Mouse (Mus musculus) myocyte (in vitro differentiated cells): ENCODE measurements around the gene Egfl7. TPM values are rescaled to one million over a fixed set of nuclear protein-coding genes. Genes with fewer than 3 reads are reported as not detected.

Experiments used
- H3K27me3 ChIP-seq: one replicate; pipeline ENCODE4 v1.6.1; 2011; ENCODE audit not compliant: control insufficient read depth, insufficient read depth, insufficient read length
- H3K36me3 ChIP-seq: one replicate; pipeline ENCODE4 v1.6.1; 2011; ENCODE audit not compliant: control insufficient read depth, insufficient read depth
- H3K4me2 ChIP-seq: one replicate; pipeline ENCODE4 v1.6.1; 2011; ENCODE audit warnings: low read depth, control low read depth
- H3K4me3 ChIP-seq: one replicate; pipeline ENCODE4 v1.5.1; 2011; ENCODE audit warnings: mild to moderate bottlenecking, control low read depth, moderate library complexity
- H3K79me2 ChIP-seq: one replicate; pipeline ENCODE4 v1.6.1; 2011; ENCODE audit not compliant: control insufficient read depth, insufficient read depth
- H3ac ChIP-seq: one replicate; pipeline ENCODE4 v1.6.1; 2011; ENCODE audit not compliant: control insufficient read depth, insufficient read length
- CEBPB ChIP-seq: IDR thresholded peaks from 2 replicates; pipeline ENCODE4 v1.6.1; 2011; ENCODE audit warnings: mild to moderate bottlenecking, moderate library complexity; ENCODE audit not compliant: poor library complexity, insufficient read depth, severe bottlenecking
- E2F4 ChIP-seq: IDR thresholded peaks from one replicate; pipeline ENCODE4 v1.6.1; 2011; ENCODE audit warnings: mild to moderate bottlenecking, control low read depth, moderate library complexity; ENCODE audit not compliant: insufficient read depth
- MAX ChIP-seq: IDR thresholded peaks from one replicate; pipeline ENCODE4 v1.6.1; 2011; ENCODE audit warnings: low read depth, mild to moderate bottlenecking, control low read depth
- MYOD1 ChIP-seq, 3 experiments: IDR thresholded peaks; one replicate each; pipeline ENCODE4 v1.6.1; 2011; ENCODE audit warnings: control low read depth in 2 of 3, low read depth in 2 of 3, mild to moderate bottlenecking in 2 of 3, moderate library complexity in 1 of 3; ENCODE audit not compliant: insufficient read length in 2 of 3, control insufficient read depth in 1 of 3
- MYOG ChIP-seq, 3 experiments: IDR thresholded peaks; one replicate each; pipeline ENCODE4 v1.6.1; 2011; ENCODE audit warnings: control low read depth in 2 of 3, low read depth in 2 of 3, mild to moderate bottlenecking in 2 of 3; ENCODE audit not compliant: insufficient read length in 2 of 3, control insufficient read depth in 1 of 3, insufficient read depth in 1 of 3
- POLR2A ChIP-seq: IDR thresholded peaks from one replicate; pipeline ENCODE4 v1.6.1; 2011; ENCODE audit warnings: low read depth, mild to moderate bottlenecking, control low read depth, moderate library complexity; ENCODE audit not compliant: insufficient read length
- POLR2AphosphoS2 ChIP-seq: IDR thresholded peaks from one replicate; pipeline ENCODE4 v1.6.1; 2011; ENCODE audit warnings: low read depth, control low read depth; ENCODE audit not compliant: insufficient read length
- REST ChIP-seq: IDR thresholded peaks from one replicate; pipeline ENCODE4 v1.6.1; 2011; ENCODE audit warnings: mild to moderate bottlenecking, control low read depth, moderate library complexity; ENCODE audit not compliant: insufficient read depth, insufficient read length
- SRF ChIP-seq: IDR thresholded peaks from one replicate; pipeline ENCODE4 v1.6.1; 2011; ENCODE audit warnings: low read depth; ENCODE audit not compliant: control insufficient read depth, insufficient read length
- TCF12 ChIP-seq: IDR thresholded peaks from one replicate; pipeline ENCODE4 v1.6.1; 2011; ENCODE audit warnings: mild to moderate bottlenecking, control low read depth; ENCODE audit not compliant: poor library complexity, insufficient read depth, severe bottlenecking
- TCF3 ChIP-seq: IDR thresholded peaks from one replicate; pipeline ENCODE4 v1.6.1; 2011; ENCODE audit warnings: low read depth, control low read depth; ENCODE audit not compliant: insufficient read length
- USF1 ChIP-seq: IDR thresholded peaks from one replicate; pipeline ENCODE4 v1.6.1; 2011; ENCODE audit warnings: low read depth, mild to moderate bottlenecking, control low read depth, moderate library complexity
- polyA plus RNA-seq: library from polyadenylated mRNA; unstranded; fragments of >200 nt; fragmentation: generic; extraction: Trizol; gene quantifications from one replicate; pipeline ENCODE4 v1.2.1, GENCODE M21; 2012; ENCODE audit warnings: missing spikeins

The Egfl7 gene
- polyA plus RNA-seq, 1 experiment, result 2.7 TPM

GRCm38 (mm10) chr2:26583640-26584039 is 3.8 kb downstream of the Egfl7 start:
- H3ac ChIP-seq, result no peak overlapping the region
- no peak overlapping the region for H3K4me3 ChIP-seq
- TF ChIP-seq POLR2AphosphoS2 (no peak), TCF3 (no peak), SRF (no peak), CEBPB (no peak), MYOD1 (IDR thresholded peaks at IDR 0.05; ENCODE audit: control insufficient read depth in 1 of 3, insufficient read length in 2 of 3, low read depth in 2 of 3) (no peak), E2F4 (no peak), TCF12 (no peak), USF1 (no peak)
- H3K27me3 ChIP-seq, result peaks cover 25% of the 10 kb centered on the region
- H3K79me2 ChIP-seq, result no peaks in the 10 kb centered on the region
- H3K36me3 ChIP-seq, result no peaks in the 10 kb centered on the region
- H3K4me2 ChIP-seq, result no peak overlapping the region

- H3K4me3 ChIP-seq, result no peak overlapping the region
- no peak overlapping the region for H3K4me2 ChIP-seq
These were observed 5.9 kb downstream of the Egfl7 start for GRCm38 (mm10) chr2:26585713-26586112.

DNA sequence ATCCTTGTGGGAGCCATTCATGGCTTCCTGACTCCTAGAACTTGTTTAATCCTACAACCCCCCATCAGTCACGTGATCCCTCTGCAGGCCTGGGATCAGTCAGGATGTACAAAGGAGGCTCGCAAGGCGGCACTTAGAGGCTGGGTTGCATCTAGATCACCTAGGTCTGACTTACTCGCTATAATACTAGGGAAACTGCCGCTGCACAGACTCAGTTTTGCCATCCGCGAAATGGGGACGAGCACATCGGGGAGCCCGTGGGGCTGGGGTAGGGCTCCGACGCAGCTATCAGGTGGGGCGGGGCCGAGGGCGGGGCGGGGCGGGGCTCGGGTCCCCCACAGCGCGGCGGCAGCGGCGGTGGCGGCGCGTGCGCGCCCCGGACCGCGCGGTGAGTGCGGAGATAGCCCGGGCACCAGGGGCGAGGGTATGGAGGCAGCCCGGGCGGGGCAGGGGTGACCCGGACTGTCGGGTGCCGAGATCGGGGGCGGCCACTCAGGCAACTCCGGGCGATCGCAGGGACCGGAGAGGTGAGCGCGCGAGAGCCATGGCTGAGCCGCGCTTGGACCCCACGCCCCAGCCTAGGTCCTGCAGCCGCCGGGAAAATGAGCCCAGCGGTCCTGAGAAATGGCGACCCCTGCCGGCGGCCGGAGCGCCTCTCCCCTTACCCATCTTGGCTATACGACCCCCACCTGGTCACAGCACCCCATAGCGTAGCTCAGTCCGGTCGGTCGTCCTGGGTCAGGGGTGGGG is 6.7 kb downstream of the Egfl7 start, which contains the start of gene Gm20532:
Gene Gm20532 (plus strand): TSS at position 346 of the 750 bp plus-strand sequence.
- peak within 1 kb of the TSS; percentile 58 for H3K4me2 ChIP-seq
- no peak within 1 kb of the TSS for H3K4me3 ChIP-seq
- H3K36me3 ChIP-seq, result no peaks in the 10 kb centered on the region
- no peak within 1 kb of the TSS for H3ac ChIP-seq
- peak; percentile 25 for TF ChIP-seq POLR2A
- TF ChIP-seq POLR2AphosphoS2, result no peak
- peak; percentile 81 for TF ChIP-seq USF1
- no peaks in the 10 kb centered on the region for H3K79me2 ChIP-seq
- H3K27me3 ChIP-seq, result peaks cover 25% of the 10 kb centered on the region

More at GRCm38 (mm10) chr2:26585713-26586112, 5.9 kb downstream of the Egfl7 start:
- no peaks in the 10 kb centered on the region for H3K36me3 ChIP-seq
- no peak overlapping the region for H3ac ChIP-seq
- no peaks in the 10 kb centered on the region for H3K79me2 ChIP-seq
- H3K27me3 ChIP-seq, result peaks cover 25% of the 10 kb centered on the region
- no peak for TF ChIP-seq REST
- TF ChIP-seq CEBPB, result no peak
- TF ChIP-seq POLR2AphosphoS2, result no peak
- TF ChIP-seq SRF, result no peak
- no peak for TF ChIP-seq MYOD1 (IDR thresholded peaks at IDR 0.05; ENCODE audit: control insufficient read depth in 1 of 3, insufficient read length in 2 of 3, low read depth in 2 of 3)
- TF ChIP-seq POLR2A, result no peak
- TF ChIP-seq MAX, result no peak
- no peak for TF ChIP-seq MYOG (IDR thresholded peaks at IDR 0.05; ENCODE audit: control insufficient read depth in 1 of 3, insufficient read depth in 1 of 3, insufficient read length in 2 of 3, low read depth in 2 of 3)
- no peak for TF ChIP-seq USF1
- TF ChIP-seq TCF12, result no peak
- TF ChIP-seq TCF3, result no peak
- TF ChIP-seq E2F4, result no peak

DNA sequence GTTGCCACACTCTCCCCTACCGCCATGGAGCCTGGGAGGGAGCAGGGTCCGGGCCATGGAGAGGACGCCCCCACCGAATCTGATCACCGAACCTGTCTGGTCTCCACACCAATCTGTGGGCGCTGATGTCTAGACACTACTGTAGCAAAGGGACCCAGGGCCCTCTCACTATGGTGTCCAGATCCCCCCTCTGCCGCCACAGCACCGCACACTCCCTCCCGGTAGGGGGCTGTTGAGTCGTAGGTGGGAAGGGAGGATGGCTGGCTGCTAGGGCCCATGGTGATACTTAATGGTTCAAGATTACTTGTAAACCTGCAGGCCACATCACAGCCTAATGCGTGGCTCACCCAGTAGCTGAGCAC is 7.2 kb downstream of the Egfl7 start:
- Histone ChIP-seq H3K4me3 (no peak overlapping the region), H3K27me3 (peaks cover 25% of the 10 kb centered on the region), H3K79me2 (no peaks in the 10 kb centered on the region), H3K4me2 (peak overlapping the region; percentile 5), H3ac (no peak overlapping the region), H3K36me3 (no peaks in the 10 kb centered on the region)
- no peak for TF ChIP-seq REST
- no peak for TF ChIP-seq MYOG (IDR thresholded peaks at IDR 0.05; ENCODE audit: control insufficient read depth in 1 of 3, insufficient read depth in 1 of 3, insufficient read length in 2 of 3, low read depth in 2 of 3)
- TF ChIP-seq SRF, result no peak
- no peak for TF ChIP-seq POLR2AphosphoS2
- TF ChIP-seq MAX, result no peak
- TF ChIP-seq E2F4, result no peak
- TF ChIP-seq TCF12, result no peak

DNA sequence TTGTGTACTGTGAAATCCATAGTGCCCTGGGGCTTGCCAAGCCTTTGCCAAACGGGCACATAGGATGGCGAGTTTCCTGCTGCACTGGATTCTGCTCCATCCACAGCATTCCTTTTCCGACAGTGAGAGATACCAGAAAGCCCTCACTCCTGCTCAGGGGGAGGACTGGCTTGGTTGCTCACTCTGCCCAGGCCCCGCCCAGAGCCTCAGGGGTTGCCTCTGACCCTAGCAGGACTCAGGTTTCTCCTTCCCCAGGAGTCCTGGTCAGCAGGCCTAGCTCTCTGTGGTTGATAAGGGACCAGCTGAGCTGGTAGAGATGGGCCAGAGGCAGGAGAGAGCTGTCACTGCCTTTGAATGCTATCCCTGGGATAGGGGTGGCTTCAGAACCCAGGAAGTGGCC is 8.8 kb downstream of the Egfl7 start:
- H3ac ChIP-seq, result no peak overlapping the region
- no peaks in the 10 kb centered on the region for H3K79me2 ChIP-seq
- no peak overlapping the region for H3K4me2 ChIP-seq
- no peak overlapping the region for H3K4me3 ChIP-seq
- H3K36me3 ChIP-seq, result no peaks in the 10 kb centered on the region
- TF ChIP-seq TCF3, result no peak
- no peak for TF ChIP-seq MYOD1 (IDR thresholded peaks at IDR 0.05; ENCODE audit: control insufficient read depth in 1 of 3, insufficient read length in 2 of 3, low read depth in 2 of 3)
- TF ChIP-seq MYOG (IDR thresholded peaks at IDR 0.05; ENCODE audit: control insufficient read depth in 1 of 3, insufficient read depth in 1 of 3, insufficient read length in 2 of 3, low read depth in 2 of 3), result no peak
- no peak for TF ChIP-seq POLR2A
- no peak for TF ChIP-seq TCF12
- TF ChIP-seq MAX, result no peak
- no peak for TF ChIP-seq REST
- no peak for TF ChIP-seq CEBPB
- no peak for TF ChIP-seq SRF
- TF ChIP-seq POLR2AphosphoS2, result no peak
- TF ChIP-seq USF1, result no peak
- no peak for TF ChIP-seq E2F4
- peaks cover 19% of the 10 kb centered on the region for H3K27me3 ChIP-seq
